Mouse (Mus musculus) stomach, embryonic 14.5 days (tissue): ENCODE measurements at regions not wholly inside any gene's neighbourhood (a gene's known extent, or its start where the extent isn't known, plus 50 kb on each side); places are given as distances from the start of the nearest gene placed in this dataset.
A peak's percentile ranks its signal among the peaks of the same experiment; 100 is the strongest.

Experiments
- ATAC-seq: fragments of 200-750 bp; cut with Nextera tagmentation; 2 replicates; pipeline ENCODE4 v1.8.0; 2017; ENCODE audit warnings: low read depth, moderate TSS enrichment; ENCODE audit not compliant: insufficient number of reproducible peaks, insufficient read depth, low FRiP score
- H3K27ac ChIP-seq: fragments of 300-500 bp; sonication (generic); 2 replicates; pipeline ENCODE4 v1.5.1; 2014; ENCODE audit warnings: mild to moderate bottlenecking, low read length, moderate library complexity, mixed read lengths
- H3K27me3 ChIP-seq: fragments of 300-500 bp; sonication (generic); 2 replicates; pipeline ENCODE4 v1.6.1; 2014; ENCODE audit warnings: low read length, control low read depth, mixed read lengths; ENCODE audit not compliant: control insufficient read depth, insufficient read depth
- H3K36me3 ChIP-seq: fragments of 300-500 bp; sonication (generic); 2 replicates; pipeline ENCODE4 v1.6.1; 2014; ENCODE audit warnings: mild to moderate bottlenecking, control low read depth, low read length, moderate library complexity, mixed read lengths; ENCODE audit not compliant: control insufficient read depth, insufficient read depth
- H3K4me1 ChIP-seq: fragments of 300-500 bp; sonication (generic); 2 replicates; pipeline ENCODE4 v1.6.1; 2014; ENCODE audit warnings: low read length, control low read depth, mixed read lengths; ENCODE audit not compliant: control insufficient read depth, insufficient read depth
- H3K4me2 ChIP-seq: fragments of 300-500 bp; sonication (generic); replicated peaks from 2 replicates; pipeline ENCODE4 v1.6.1; 2014; ENCODE audit warnings: low read depth, low read length, control low read depth
- H3K4me3 ChIP-seq: fragments of 300-500 bp; sonication (generic); 2 replicates; pipeline ENCODE4 v1.5.1; 2014; ENCODE audit warnings: low read depth, low read length, control low read depth
- H3K9ac ChIP-seq: fragments of 300-500 bp; sonication (generic); replicated peaks from 2 replicates; pipeline ENCODE4 v1.6.1; 2014; ENCODE audit warnings: low read depth, mild to moderate bottlenecking, control low read depth, low read length, moderate library complexity, mixed read lengths
- H3K9me3 ChIP-seq: fragments of 300-500 bp; sonication (generic); 2 replicates; pipeline ENCODE4 v1.6.1; 2016; ENCODE audit warnings: low read depth, low read length, control low read depth; ENCODE audit not compliant: control insufficient read depth
- WGBS: fragments of 180-500 bp; shearing (Covaris S2); extraction: QIAGEN DNeasy Blood & Tissue Kit; methylation state at CpG from one replicate; pipeline ENCODE4 v1.1.7; 2014; 5-methylcytosine and 5-hydroxymethylcytosine counted together

DNA sequence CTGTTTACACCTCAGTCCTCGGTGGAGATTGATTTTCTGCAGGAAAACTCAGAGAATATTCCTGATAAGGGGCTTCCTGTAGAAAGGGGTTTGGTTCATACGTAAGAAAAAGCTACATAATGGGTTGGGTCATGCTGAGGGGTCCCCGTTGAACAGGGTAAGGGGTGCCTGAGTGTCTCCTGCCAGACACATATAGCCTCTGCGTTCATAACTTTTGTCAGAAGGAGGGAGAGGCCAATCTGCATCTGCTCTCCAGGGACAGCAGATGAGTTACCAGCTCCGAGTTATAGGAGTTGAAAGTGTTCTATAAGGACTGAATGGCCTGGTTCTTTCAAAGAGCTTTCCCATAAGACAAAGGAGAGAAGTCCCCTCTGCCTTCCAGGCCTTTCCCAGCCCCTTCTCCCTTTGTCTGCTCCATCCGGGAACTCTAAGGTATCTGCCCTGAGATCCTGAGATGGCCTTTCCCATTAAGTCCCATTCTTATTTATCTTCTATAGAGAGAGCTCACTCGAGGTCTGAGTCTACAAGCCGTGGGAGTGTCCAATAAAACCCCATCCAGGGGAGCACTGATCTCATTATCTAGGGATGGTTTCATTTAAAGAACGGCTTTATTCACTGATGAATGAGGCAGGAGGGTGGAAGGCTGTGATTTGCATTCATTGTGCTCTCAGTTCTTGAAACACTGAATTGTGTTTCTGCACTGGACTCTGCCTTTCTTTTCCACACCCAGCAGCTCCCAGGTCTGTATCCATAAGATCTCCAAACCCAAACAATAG is 240.0 kb upstream of the Thbs1 start:
- WGBS: 51% methylated on average over 9 of the region's 9 CpGs
- ATAC-seq: no peak; the same call in 1 of the 2 replicates

GRCm38 (mm10) chr2:117877816-117878215 is 233.9 kb upstream of the Thbs1 start:
- Histone ChIP-seq H3K4me3 (no peak overlapping the region), H3K27ac (no peak overlapping the region), H3K9me3 (no peaks in the 10 kb centered on the region), H3K4me2 (no peak overlapping the region), H3K27me3 (no peaks in the 10 kb centered on the region), H3K36me3 (no peaks in the 10 kb centered on the region), H3K9ac (no peak overlapping the region), H3K4me1 (no peaks in the 10 kb centered on the region)
- ATAC-seq: peak; percentile 92
- 58% methylated on average over 6 of the region's 6 CpGs for WGBS

More for the DNA sequence above, 240.0 kb upstream of the Thbs1 start:
- H3K4me3 ChIP-seq: no peak overlapping the region
- H3K36me3 ChIP-seq: no peaks in the 10 kb centered on the region
- no peak overlapping the region for H3K27ac ChIP-seq
- H3K27me3 ChIP-seq: no peaks in the 10 kb centered on the region
- no peaks in the 10 kb centered on the region for H3K9me3 ChIP-seq
- H3K9ac ChIP-seq: no peak overlapping the region
- peaks cover 3% of the 10 kb centered on the region for H3K4me1 ChIP-seq
- H3K4me2 ChIP-seq: no peak overlapping the region

GRCm38 (mm10) chr2:117882136-117882535 is 229.5 kb upstream of the Thbs1 start:
- Histone ChIP-seq H3K4me2 (no peak overlapping the region), H3K4me1 (no peaks in the 10 kb centered on the region), H3K4me3 (no peak overlapping the region), H3K36me3 (no peaks in the 10 kb centered on the region), H3K9ac (no peak overlapping the region), H3K9me3 (no peaks in the 10 kb centered on the region), H3K27ac (no peak overlapping the region), H3K27me3 (no peaks in the 10 kb centered on the region)
- 80% methylated on average over 4 of the region's 4 CpGs for WGBS
- no peak for ATAC-seq

GRCm38 (mm10) chr2:117882890-117883289 is 228.8 kb upstream of the Thbs1 start:
- Histone ChIP-seq H3K4me1 (no peaks in the 10 kb centered on the region), H3K4me3 (no peak overlapping the region), H3K9me3 (no peaks in the 10 kb centered on the region), H3K36me3 (no peaks in the 10 kb centered on the region), H3K9ac (no peak overlapping the region), H3K27me3 (no peaks in the 10 kb centered on the region), H3K27ac (no peak overlapping the region), H3K4me2 (no peak overlapping the region)
- ATAC-seq: no peak
- 81% methylated on average over 2 of the region's 2 CpGs for WGBS

DNA sequence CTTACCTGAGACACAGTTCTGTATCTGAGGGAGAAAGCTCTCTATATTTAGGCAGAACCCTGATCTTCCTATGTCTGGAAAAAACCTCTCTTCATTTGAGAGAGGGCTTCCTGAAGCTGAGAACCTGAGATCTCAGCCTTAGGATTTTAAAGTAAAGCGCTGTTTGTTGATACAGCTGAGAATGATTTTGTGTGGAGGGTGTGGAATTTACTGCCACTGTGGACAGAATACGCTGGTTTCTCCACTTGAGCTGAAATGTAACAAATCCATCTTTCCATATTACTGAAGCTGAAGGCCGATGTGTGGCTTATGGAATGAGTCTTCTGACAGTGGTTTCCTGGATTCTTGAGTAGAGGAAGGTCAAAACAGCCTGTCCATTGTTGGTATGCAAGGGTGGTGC is 225.2 kb upstream of the Thbs1 start:
- WGBS: 65% methylated on average over 3 of the region's 3 CpGs
- H3K4me1 ChIP-seq: no peaks in the 10 kb centered on the region
- ATAC-seq: no peak

DNA sequence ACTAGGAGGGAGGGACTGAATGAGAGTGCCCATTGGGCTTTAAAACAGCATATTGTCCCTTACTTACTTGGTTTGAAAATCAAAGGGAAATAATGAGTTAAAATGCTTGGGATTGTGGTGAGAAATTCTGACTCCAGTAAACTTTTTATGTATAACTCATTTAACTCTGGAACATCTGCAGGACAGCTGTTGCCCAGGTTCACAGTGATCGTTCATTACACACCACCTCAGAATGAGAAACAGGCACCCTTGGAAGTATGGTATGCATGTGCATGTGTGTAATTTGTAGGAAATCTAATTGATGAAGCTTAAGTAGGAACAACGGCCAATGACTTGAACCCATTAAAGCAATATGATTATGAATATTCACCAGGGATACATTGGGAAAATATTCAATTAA is 210.4 kb upstream of the Thbs1 start:
- H3K36me3 ChIP-seq: no peaks in the 10 kb centered on the region
- no peak overlapping the region for H3K4me3 ChIP-seq
- 75% methylated on average over 2 of the region's 2 CpGs for WGBS
- no peak overlapping the region for H3K4me2 ChIP-seq
- no peaks in the 10 kb centered on the region for H3K27me3 ChIP-seq
- H3K27ac ChIP-seq: no peak overlapping the region
- H3K9ac ChIP-seq: no peak overlapping the region
- H3K9me3 ChIP-seq: no peaks in the 10 kb centered on the region
- H3K4me1 ChIP-seq: no peaks in the 10 kb centered on the region
- ATAC-seq: no peak

More for the DNA sequence above, 225.2 kb upstream of the Thbs1 start:
- Histone ChIP-seq H3K27me3 (no peaks in the 10 kb centered on the region), H3K9ac (no peak overlapping the region), H3K27ac (no peak overlapping the region), H3K36me3 (no peaks in the 10 kb centered on the region), H3K4me2 (no peak overlapping the region), H3K9me3 (no peaks in the 10 kb centered on the region), H3K4me3 (no peak overlapping the region)

DNA sequence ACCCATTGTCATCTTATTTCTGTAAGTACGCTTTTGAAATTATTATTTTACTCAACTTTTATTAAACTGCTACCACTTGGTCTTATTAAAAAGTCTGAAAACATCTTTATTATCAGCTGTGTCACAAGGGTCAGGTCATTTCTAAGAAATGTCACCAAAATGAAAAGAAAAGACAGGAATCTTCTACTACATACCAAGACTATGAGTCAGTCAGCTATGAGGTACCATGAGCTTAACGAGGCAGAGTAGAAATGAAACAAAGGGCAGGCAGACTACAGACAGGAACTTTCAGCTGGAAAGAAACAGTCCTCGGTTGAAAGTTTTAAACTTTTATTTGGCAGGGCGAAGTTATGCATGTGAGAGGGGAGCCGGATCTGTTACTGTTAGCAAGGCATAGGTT is 208.8 kb upstream of the Thbs1 start:
- H3K9me3 ChIP-seq: no peaks in the 10 kb centered on the region
- no peak overlapping the region for H3K9ac ChIP-seq
- no peak for ATAC-seq
- H3K4me1 ChIP-seq: no peaks in the 10 kb centered on the region
- H3K27ac ChIP-seq: no peak overlapping the region
- no peak overlapping the region for H3K4me2 ChIP-seq
- no peak overlapping the region for H3K4me3 ChIP-seq
- H3K27me3 ChIP-seq: no peaks in the 10 kb centered on the region
- 76% methylated on average over 5 of the region's 5 CpGs for WGBS
- H3K36me3 ChIP-seq: no peaks in the 10 kb centered on the region

DNA sequence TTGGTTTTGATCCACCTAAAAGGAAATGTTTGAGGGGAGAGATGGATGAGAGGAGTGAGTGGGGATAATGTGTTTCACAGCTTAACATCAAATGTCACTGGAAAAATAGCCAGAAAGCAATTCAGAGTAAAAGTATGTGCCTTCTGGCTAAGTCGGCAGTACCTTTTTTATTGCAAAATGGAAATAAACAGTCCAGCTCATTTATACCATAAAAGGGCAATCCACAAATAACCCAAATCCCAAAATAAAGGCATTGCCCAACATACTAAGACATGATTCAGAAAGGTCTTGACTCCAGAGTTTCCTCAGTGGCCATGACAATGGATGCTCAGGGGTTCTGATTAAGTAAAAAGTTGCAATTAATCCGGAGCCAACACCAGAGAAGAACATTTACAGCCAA is 208.0 kb upstream of the Thbs1 start:
- 69% methylated on average over 2 of the region's 2 CpGs for WGBS
- no peaks in the 10 kb centered on the region for H3K27me3 ChIP-seq
- no peak overlapping the region for H3K4me2 ChIP-seq
- no peaks in the 10 kb centered on the region for H3K4me1 ChIP-seq
- H3K27ac ChIP-seq: no peak overlapping the region
- H3K4me3 ChIP-seq: no peak overlapping the region
- H3K9me3 ChIP-seq: no peaks in the 10 kb centered on the region
- no peak overlapping the region for H3K9ac ChIP-seq
- no peaks in the 10 kb centered on the region for H3K36me3 ChIP-seq
- no peak for ATAC-seq

GRCm38 (mm10) chr2:117906509-117906908 is 205.2 kb upstream of the Thbs1 start:
- 90% methylated on average over 2 of the region's 2 CpGs for whole genome bisulfite sequencing
- Histone ChIP-seq H3K4me2 (no peak overlapping the region), H3K4me3 (no peak overlapping the region), H3K27me3 (no peaks in the 10 kb centered on the region), H3K4me1 (no peaks in the 10 kb centered on the region), H3K9ac (no peak overlapping the region), H3K9me3 (no peaks in the 10 kb centered on the region), H3K27ac (no peak overlapping the region), H3K36me3 (no peaks in the 10 kb centered on the region)
- ATAC-seq: no peak
